Mouse (Mus musculus): ENCODE measurements around the gene Eno3. TPM values are rescaled to one million over a fixed set of nuclear protein-coding genes. Genes with fewer than 3 reads are reported as not detected.

Gene Eno3
- 1 to 10 TPM; 6.0 to 9.9 TPM for total RNA-seq (2021)
- long read RNA-seq, transcript Eno3-206 (11 exons, 1,461 nt), result major isoform, 5 of 10 reads
- long read RNA-seq, partial matches to known transcripts, result 1 of 10 reads
- long read RNA-seq, other reads (novel, unspliced or antisense), result 3 of 10 reads

DNA sequence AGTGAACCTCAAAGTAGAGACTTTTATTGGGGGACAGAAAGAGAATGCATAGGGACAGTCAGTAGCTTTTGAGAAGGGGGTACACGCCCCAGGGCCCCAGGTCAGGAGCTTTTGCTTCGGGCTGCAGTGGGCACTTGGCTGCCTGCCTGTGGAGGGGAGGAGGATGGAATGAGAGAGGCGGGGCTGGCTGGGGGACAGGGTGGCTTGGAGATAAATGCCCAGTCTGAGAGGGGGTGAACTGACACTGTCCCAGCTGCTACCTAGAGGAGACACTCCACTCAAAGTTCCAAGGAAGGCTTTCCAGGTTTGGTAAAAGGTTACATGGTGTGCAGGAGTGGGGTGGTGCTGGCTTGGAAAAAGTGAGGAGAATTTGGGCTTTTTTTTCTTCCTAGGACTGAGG lies at the start of gene Eno3:
Gene Eno3, plus strand, starts transcription at position 239 of the 400 bp plus-strand sequence.
- DNase-seq (ENCODE audit: low spot score in 2 of 2), result no peak

DNA sequence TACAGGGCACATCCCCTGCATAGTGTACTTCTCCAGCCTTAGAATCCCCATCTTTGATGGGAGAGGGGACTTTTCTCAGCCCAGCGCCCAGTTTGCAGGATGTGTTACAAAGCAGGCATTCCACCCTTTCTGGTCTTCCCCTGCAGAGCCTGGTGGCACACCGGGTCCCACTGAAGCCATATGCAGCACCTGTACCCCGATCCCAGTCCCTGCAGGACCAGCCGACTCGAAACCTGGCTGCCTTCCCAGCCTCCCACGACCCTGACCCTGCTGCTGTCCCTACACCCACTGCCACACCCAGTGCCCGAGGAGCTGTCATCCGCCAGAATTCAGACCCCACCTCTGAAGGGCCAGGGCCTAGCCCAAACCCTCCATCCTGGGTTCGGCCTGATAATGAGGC lies 49.4 kb upstream of the Eno3 start:
- no peak for DNase-seq (ENCODE audit: low spot score in 2 of 2)

DNA sequence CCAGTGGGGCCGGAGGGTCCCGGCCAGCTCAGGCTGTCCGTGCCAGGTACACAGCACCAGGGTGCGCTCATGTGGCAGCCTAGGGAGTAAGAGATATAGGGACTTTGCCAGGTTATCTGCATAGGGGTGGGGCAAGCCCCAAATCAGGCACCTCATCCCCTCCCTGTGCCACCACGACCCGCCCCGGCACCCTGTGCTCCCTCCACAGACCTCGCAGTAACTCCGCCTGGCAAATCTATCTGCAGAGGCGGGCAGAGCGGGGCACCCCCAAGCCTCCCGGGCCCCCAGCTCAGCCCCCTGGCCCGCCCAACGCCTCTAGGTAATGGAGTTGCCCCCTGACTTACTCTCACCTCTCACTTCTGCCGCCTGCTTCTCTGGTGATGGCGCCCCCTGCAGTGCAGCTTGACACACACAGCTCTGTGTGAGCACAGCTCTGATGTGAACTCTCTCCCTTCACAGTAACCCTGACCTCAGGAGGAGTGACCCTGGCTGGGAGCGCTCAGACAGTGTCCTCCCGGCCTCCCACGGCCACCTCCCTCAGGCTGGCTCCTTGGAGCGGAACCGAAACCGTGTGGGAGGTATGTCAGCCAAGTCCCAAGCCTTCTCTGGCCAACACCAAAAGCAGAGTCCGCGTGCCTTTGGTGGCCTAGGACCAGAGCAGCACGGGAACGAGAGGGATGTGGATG lies 48.5 kb upstream of the Eno3 start:
- DNase-seq (ENCODE audit: low spot score in 2 of 2), result no peak

DNA sequence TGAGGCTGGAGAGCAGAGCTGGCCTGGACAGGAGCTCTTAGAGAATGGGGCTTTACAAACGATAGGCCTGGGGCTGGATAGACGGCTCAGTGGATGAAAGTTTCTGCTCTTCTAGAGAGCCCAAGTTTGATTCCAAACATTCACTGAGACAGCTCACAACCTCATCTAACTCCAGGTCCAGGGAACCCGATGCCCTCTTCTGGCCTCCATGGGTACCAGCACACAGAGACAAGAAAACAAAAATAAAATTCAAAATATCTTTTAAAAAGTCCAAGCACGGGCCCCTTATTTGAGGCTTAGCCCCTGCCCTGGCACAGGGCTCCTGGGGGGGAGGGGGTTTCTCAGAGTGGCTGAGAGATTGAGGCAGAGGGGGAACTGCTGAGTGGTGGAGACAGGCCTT lies 46.2 kb upstream of the Eno3 start:
- no peak for DNase-seq (ENCODE audit: low spot score in 2 of 2)

DNA sequence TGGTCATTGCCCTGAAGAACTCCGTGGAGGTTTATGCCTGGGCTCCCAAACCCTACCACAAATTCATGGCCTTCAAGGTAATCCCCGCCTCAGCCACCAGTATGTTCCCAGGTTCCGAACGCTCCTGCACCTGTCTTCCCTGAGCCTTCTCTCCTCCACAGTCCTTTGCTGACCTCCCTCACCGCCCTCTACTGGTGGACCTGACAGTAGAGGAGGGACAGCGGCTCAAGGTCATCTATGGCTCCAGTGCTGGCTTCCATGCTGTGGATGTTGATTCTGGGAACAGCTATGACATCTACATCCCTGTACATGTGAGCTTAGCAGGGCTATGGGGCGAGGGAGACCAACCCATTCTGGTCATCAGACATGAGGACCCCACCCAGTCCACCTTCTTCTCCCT lies 44.5 kb upstream of the Eno3 start:
- DNase-seq (ENCODE audit: low spot score in 2 of 2), result no peak

DNA sequence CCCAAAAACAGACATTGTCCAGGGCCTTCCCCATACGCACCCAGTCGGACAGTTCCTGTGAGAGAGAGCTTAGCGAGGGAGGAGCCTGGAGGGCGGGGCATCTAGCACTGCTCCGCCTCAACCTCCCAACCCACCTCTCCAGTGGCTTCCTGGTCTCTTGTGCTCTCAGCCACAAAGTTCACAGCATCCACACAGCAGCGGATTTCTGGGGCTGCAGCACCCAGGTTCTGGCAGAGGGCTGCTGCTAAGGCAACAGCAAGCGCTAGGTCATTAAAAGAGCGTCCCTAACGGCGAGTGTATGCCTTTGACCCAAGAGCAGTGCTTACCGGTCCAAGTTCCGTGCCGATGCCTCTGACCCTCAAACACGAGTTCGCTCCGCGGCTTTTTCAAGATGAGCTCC lies 41.9 kb upstream of the Eno3 start:
- DNase-seq (ENCODE audit: low spot score in 2 of 2), result no peak

DNA sequence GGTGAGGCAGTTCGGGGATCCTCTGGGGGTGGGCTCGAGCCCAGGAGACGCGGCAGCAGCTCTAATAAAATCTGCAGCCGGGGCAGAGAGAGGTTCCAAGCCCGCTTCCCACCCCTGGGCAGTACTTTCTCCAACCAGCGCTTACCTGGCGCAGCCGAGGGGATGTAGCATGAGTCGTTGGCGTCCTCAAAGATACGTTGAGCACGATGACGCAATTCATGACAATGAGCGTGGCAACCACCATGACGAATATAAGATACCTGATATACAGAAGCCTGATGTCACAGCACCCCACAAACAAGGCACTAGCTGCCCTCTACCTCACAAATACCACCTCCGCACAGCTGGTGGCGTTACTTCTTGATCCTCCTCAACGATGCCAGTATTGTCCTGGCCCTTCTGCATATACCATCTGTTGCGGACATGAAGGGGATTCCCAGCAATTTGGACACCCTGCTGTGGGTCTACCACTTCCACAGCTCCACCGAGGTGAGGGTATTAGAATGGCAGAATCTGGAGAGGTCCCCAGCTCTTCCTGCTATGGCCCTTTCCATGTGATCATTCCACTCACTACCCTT lies 41.4 kb upstream of the Eno3 start, which contains the start of gene 4930544D05Rik:
Gene 4930544D05Rik, plus strand, starts transcription at position 333 of the 578 bp plus-strand sequence.
- no peak for DNase-seq (ENCODE audit: low spot score in 2 of 2)

DNA sequence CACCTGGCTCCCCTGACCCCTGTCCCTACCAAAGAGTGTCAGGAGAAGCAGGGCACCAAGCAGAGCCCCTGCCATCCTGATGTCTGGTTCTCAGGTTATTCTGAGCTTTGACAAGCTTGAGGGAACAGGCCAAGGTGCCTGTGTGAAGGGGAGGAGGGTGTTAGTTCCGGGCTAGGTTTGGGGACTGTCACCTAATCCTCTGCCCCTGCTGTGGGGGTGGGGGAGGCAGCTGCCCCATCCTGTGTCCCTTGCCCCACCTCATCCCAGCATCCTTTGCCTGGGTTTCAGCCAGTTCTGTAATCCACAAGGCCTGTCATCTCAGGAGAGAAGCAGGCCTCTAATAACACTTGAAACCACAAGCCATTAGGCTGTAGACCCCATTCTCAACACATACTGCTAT lies 37.9 kb upstream of the Eno3 start, which contains the start of gene Chrne:
Gene Chrne, minus strand, starts transcription at position 116 of the 400 bp plus-strand sequence.
- no peak for DNase-seq (ENCODE audit: low spot score in 2 of 2)

DNA sequence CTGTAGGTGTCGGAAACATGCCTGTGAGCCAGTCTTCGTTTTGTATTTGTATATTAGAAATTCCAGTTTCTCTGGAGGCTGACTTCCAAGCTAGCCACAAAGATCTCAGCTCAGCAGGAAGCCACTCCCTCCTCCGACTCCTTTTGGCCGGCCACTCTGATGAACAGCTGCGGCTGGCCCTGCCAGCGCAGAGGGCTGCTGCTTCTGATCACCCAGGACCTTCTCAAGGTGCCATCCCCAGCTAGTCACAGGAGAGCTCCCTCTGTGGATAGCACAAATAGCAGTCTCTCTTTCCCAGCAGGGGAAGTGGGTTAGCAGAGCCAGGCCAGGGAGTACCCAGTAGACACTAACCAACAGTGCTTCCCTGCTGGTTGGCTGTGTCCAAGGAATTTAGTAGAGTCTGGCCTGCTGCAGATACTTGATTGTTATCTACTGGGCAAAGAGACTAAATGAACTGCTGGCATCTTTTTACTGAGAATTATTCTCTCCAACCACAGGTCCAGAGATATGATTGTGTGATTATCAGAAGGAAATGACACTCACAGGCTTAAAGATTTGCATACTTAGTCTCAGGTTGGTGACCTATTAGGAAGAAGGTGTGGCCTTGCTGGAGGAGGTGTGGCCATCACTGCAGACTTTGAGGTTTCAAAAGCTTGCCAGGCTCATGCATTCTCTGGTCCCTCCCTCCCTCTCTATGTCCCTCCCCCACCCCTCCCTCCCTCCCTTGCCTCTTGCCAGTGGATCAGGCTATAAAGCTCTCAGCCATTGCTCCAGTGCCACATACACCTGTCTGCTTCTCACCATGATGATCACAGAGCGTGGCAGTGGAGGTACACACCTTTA lies 34.8 kb upstream of the Eno3 start:
- no peak for DNase-seq (ENCODE audit: low spot score in 2 of 2)

DNA sequence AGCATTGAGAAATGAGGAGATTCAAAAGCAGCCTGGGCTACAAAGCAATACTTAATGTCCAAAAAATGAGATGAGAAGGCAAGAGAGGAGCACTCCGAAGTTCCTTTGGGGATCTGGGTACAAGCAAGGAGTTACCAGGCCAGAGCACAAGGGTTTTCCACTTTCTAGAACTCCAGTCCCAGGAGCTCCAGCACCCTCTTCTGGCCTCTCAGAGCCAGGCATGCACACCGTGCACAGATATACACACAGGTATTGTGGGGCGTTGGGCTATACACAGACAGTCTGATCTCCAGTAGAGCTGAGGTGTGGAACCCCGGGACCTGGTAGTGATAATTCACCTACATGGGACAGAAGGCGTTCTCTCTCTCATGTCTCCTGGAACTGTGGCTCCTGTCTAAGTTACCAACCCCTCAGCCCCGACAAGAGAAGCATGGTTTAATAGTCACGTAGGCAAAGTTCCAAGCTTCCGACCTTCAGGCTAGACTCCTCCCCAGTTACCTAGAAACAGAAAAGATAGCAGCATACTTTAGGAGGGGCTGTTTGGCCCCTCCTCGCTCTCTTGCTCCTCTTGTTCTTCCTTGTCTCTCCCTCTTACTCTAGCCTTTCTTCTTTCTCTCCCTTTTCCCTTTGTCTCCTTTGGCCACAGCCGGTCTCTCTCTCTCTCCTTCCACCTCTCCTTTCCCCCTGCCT lies 33.8 kb upstream of the Eno3 start:
- DNase-seq (ENCODE audit: low spot score in 2 of 2), result no peak

DNA sequence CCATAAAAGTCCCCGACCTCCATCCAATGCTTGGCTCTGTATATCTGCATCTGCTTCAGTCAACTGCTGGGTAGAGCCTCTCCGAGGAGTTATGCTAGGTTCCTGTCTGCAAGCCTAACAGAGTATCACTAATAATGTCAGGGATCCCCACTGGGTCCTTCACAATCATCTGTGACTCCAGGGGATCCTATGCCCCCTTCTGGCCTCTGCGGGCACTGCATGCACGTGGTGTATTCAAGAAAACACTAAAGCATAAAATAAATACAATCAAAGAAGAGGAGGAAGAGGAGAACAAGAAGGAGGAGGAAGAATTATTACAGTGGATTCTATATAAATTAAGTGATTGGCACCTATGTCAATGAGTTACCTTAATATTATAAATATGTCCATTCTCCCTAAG lies 31.5 kb upstream of the Eno3 start:
- peak in 1 of 2 experiments; percentile 53 for DNase-seq (ENCODE audit: low spot score in 2 of 2)

DNA sequence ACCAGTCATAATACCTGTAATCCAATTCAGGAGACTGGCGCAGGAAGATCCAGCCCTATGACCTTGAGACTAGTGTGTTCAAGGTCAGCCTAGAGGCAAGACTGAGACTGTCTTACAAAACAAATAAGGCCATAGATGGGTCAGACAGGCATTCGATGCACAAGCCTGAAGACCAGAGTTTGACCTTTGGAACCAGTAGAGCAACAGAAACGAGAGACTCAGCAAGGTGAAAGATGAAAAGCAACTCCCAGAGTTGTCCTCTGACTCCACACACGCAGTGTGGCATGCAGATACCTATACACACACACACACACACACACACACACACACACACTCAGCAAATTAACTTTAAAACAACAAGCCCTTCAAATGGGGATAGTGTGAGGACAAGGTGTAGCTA lies 30.1 kb upstream of the Eno3 start:
- no peak for DNase-seq (ENCODE audit: low spot score in 2 of 2)

DNA sequence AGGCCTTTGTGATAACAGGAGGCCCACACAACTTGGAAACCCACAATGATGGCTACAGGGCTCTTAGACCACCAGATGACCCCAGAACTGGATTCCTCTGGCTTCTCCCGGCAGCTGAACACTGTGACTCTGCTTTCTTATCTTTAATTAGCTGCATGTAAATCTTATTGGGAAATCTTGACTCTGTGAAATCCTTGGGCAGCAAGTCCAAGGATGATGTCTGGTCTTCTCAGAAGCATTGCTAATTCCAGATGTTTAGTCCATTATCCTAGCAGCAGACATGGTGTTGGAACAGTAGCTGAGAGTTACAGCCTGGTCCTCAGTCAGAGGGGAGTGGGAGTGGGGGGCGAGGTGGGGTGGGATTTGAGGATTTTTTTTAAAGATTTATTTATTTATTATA lies 28.6 kb upstream of the Eno3 start:
- no peak for DNase-seq (ENCODE audit: low spot score in 2 of 2)

DNA sequence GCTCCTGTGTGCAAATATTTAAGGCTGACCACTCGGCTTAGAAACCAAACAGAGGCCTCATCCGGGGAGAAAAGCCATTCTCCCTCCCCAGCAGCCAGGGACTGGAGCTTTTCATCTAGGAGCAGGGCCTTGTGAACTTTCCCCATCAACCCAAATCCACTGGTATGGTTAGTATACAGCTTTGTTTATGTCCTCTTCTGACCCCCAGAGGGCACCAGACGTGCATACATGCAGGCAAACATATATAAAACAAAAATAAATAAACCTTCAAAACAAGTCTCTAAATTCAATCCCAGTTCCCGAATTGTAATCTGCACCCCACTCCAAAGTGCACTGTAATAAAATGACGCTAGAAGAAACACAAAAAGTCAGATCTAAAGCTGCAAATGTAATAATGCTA lies 27.4 kb upstream of the Eno3 start:
- no peak for DNase-seq (ENCODE audit: low spot score in 2 of 2)

DNA sequence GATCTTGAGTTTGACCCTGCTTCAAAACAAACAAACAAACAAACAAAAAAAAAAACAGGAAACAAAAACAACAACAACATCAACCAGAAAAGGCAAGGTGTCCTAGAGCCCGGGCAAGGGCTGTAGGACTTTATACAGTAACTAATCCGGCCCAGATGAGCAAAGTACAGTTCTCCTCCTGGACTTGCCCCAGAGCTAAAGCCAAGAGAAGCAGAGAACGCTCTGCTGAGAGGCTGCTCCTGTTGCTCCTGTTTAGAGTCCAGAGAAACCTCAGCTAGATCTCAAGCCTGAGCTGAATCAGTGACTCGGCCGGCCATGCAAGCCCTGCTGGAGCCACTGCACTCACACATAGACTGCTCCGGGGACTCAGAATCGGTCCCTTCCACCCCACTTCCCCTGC lies 26.9 kb upstream of the Eno3 start:
- no peak for DNase-seq (ENCODE audit: low spot score in 2 of 2)

DNA sequence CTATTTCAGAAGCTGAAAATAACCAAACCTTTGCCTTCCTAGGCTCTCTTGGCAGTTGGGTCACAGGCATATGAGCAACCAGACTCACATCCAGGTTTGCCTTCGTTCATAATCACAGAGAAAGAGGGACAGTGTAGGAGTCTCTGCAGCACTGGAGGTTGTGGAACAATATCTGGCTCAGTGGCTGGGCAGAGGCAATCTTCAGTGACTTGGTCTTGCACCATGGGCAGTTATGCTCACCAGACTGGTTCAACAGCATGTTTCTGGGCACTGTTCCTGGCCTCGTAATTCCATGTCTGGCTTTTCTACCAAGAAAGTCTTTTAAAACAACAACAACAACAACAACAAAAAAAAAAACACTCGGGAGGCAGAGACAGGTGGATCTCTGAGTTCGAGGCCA lies 21.4 kb upstream of the Eno3 start:
- no peak for DNase-seq (ENCODE audit: low spot score in 2 of 2)

DNA sequence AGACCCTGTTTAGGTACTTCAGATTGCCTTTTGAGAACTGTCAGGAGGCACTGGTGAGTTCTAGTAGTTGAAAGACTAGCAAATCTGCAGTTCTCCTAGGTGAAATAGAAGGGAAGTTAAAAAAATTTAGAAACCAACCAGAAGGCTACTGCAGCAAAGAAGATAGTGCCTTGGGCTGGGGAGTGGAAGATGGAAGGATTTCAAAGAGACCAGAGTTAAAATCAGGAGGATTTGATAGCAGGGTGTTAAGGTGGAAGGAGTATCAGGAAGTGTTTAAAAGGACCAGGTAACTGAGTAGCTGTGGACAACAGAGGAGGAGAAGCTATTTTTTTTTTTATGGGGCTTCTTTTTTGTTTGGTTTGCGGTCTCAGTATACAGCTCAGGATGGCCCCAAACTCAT lies 19.2 kb upstream of the Eno3 start:
- no peak for DNase-seq (ENCODE audit: low spot score in 2 of 2)

DNA sequence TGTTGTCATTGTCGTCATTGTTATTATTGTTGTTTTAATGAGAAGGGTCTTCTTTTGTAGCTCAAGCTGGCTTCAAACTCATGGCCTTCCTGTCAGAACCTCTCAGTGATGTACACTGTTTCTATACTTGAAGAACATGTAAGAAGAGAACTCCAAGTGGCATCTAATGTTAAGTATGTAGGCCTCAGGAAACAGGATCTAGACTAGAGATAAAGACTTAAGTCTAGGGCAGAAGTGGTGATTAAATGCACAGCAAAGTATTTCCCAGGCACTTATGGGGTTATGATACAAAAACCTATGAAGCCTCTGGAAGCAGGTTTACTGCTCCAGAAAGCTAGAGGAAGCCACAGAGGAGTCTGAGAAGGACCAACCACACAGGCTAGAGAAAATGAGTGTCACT lies 18.7 kb upstream of the Eno3 start:
- DNase-seq (ENCODE audit: low spot score in 2 of 2), result no peak

DNA sequence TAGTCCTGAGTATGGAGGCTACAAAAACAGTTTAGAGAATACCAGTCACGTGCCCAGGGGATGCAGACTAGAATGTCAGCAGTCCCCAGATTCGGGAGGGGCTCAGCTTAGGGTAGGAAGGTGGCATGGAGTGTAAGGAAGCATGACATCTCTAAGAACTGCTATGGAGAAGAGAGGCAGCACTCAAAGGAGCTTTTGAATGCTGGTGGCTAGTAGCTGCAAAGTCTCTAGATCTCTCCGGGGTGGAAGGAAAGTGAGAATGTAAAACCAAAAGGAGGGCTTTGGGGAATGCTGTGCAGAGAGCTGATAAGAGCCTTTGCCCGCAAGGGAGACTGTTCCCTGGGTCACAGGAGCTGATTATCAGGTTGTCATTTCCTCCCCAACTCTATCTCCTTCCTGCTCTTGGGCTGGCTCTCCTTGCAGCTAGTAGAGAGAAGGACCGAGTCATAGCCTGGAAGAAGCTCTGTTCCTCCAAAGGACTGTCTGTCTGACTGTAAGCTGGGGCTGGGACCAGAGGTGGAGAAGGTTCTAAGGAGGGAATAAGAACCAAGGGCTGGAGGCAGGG lies 18.2 kb upstream of the Eno3 start, which contains the start of gene Gp1ba:
Gene Gp1ba, plus strand, starts transcription at position 409 of the 565 bp plus-strand sequence.
- no peak for DNase-seq (ENCODE audit: low spot score in 2 of 2)

DNA sequence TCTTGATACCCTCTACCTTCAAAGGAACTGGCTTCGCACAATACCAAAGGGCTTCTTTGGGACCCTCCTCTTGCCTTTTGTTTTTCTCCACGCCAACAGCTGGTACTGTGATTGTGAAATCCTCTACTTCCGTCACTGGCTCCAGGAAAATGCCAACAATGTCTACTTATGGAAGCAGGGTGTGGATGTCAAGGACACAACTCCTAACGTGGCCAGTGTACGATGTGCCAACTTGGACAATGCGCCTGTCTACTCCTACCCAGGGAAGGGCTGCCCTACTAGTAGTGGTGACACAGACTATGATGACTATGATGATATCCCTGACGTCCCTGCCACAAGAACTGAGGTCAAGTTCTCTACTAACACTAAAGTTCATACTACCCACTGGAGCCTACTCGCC lies 17.0 kb upstream of the Eno3 start:
- no peak for DNase-seq (ENCODE audit: low spot score in 2 of 2)

DNA sequence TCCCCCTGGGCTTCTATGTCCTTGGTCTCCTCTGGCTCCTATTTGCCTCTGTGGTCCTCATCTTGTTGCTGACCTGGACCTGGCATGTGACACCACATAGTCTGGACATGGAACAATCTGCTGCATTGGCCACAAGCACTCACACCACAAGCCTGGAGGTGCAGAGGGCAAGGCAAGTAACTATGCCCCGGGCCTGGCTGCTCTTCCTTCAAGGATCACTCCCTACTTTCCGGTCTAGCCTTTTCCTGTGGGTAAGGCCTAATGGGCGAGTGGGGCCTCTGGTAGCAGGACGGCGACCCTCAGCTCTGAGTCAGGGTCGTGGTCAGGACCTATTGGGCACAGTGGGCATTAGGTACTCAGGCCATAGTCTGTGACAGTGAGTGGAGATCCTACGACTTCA lies 15.8 kb upstream of the Eno3 start:
- no peak for DNase-seq (ENCODE audit: low spot score in 2 of 2)
